Mouse (Mus musculus): ENCODE data around the gene Cryba4. TPM values are rescaled to one million over a fixed set of nuclear protein-coding genes. Genes with fewer than 3 reads are reported as not detected.
A peak's percentile ranks its signal among the peaks of the same experiment; 100 is the strongest.

Cryba4 gene
- polyA plus RNA-seq, 1 experiment from 2014 or later: 1.5 TPM

DNA sequence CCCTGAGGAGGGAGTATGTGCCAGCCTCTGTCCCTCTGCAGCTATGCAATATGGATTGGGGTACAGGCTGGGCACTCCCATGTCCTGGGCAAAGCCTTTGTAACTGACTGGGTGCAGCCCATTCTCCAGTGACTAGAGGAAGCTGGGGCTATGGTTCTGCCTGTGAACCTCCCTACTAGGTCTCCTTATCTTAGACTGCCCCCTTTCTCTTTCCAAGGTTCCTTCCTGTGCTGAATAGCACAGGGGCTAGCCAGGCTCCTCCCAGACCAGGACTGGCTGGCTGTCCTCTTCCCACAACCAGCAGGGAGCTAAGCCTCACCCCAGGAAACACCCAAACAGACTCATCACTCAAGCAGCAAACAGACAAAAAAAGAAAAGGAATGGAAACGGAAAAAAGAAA is 32.9 kb downstream of the Cryba4 start:
- H3K4me3 ChIP-seq: no peak overlapping the region
- 20% methylated on average over 1 of the region's 1 CpGs for WGBS
- no peak overlapping the region for H3K4me2 ChIP-seq
- peaks cover 44% of the 10 kb centered on the region for H3K36me3 ChIP-seq
- no peaks in the 10 kb centered on the region for H3K9me3 ChIP-seq
- peaks cover 76% of the 10 kb centered on the region for H3K4me1 ChIP-seq (replicated peaks)
- peak overlapping the region; percentile 26; the same call in 1 of the 2 replicates for H3K27ac ChIP-seq (replicated peaks)
- ATAC-seq (ENCODE audit: low FRiP score, low read depth): no peak
- H3K9ac ChIP-seq: no peak overlapping the region
- H3K27me3 ChIP-seq: no peaks in the 10 kb centered on the region

- no peak for ATAC-seq (ENCODE audit: low FRiP score, low read depth)
- Histone ChIP-seq H3K9me3 (no peaks in the 10 kb centered on the region), H3K4me3 (no peak overlapping the region), H3K27ac (replicated peaks) (no peak overlapping the region), H3K36me3 (peaks cover 37% of the 10 kb centered on the region), H3K27me3 (no peaks in the 10 kb centered on the region), H3K4me1 (replicated peaks) (peaks cover 76% of the 10 kb centered on the region), H3K4me2 (no peak overlapping the region), H3K9ac (no peak overlapping the region)
- WGBS: 63% methylated on average over 4 of the region's 4 CpGs
Observed at GRCm38 (mm10) chr5:112218679-112219078, 33.6 kb downstream of the Cryba4 start.

DNA sequence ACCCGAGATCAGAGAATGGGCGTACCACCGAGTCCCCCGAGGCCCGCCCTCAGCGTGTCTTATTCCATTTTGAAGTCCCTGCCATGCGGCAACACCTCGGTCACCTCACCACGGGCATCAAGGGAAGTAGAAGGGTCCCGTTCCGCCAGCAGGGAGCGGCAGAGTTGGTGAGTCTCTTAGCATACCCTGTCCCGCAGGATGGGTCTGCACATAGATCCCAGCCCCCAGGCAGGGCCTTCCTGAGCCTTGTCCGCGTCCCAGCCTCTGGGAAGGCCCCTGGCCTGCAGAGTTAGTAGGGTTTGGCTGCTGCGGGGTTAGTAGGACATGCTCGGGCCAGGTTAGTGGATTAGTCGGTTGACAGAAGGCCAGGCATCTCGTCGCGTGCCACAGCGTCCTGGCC is 35.3 kb downstream of the Cryba4 start:
- 41% methylated on average over 22 of the region's 22 CpGs for WGBS
- peaks cover 23% of the 10 kb centered on the region for H3K36me3 ChIP-seq
- H3K27me3 ChIP-seq: no peaks in the 10 kb centered on the region
- no peak for ATAC-seq (ENCODE audit: low FRiP score, low read depth)
- H3K4me3 ChIP-seq: no peak overlapping the region
- no peak overlapping the region for H3K4me2 ChIP-seq
- H3K4me1 ChIP-seq (replicated peaks): peaks cover 82% of the 10 kb centered on the region
- H3K9me3 ChIP-seq: no peaks in the 10 kb centered on the region
- H3K27ac ChIP-seq (replicated peaks): peak overlapping the region; percentile 80; the same call in 1 of the 2 replicates
- H3K9ac ChIP-seq: no peak overlapping the region

DNA sequence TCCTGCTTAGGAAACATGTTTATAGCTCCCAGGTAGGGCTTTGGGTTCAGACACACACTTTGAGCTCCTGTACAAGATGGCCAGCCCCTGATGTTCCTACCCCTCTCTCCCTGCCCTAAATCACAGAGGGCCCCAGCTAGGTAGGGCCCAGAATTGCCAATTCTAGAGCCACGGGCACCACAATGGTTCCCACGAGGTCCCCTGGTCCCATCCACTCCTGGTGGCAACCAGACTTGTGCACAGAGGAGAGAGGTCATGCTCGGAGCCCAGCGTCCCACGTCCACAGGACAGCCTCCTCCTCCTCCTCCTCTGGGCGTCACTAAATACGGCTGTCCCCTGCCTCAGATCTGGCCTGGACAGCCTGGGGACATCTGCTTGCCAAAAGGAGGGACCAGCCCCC is 36.0 kb downstream of the Cryba4 start:
- ATAC-seq (ENCODE audit: low FRiP score, low read depth): no peak
- peaks cover 17% of the 10 kb centered on the region for H3K36me3 ChIP-seq
- H3K27ac ChIP-seq (replicated peaks): peak overlapping the region; percentile 80
- no peak overlapping the region for H3K9ac ChIP-seq
- WGBS: 59% methylated on average over 6 of the region's 7 CpGs
- H3K4me2 ChIP-seq: no peak overlapping the region
- H3K27me3 ChIP-seq: no peaks in the 10 kb centered on the region
- H3K9me3 ChIP-seq: no peaks in the 10 kb centered on the region
- no peak overlapping the region for H3K4me3 ChIP-seq
- H3K4me1 ChIP-seq (replicated peaks): peaks cover 76% of the 10 kb centered on the region

GRCm38 (mm10) chr5:112215801-112216251 is 36.5 kb downstream of the Cryba4 start:
- no peak for ATAC-seq (ENCODE audit: low FRiP score, low read depth)
- Histone ChIP-seq H3K4me1 (replicated peaks) (peaks cover 73% of the 10 kb centered on the region), H3K4me2 (peak overlapping the region; percentile 26), H3K27me3 (no peaks in the 10 kb centered on the region), H3K9ac (no peak overlapping the region), H3K9me3 (no peaks in the 10 kb centered on the region), H3K36me3 (peaks cover 13% of the 10 kb centered on the region), H3K27ac (replicated peaks) (peak overlapping the region; percentile 80), H3K4me3 (no peak overlapping the region)
- 35% methylated on average over 9 of the region's 9 CpGs for WGBS

GRCm38 (mm10) chr5:112215291-112215751 is 37.0 kb downstream of the Cryba4 start:
- H3K36me3 ChIP-seq: peaks cover 12% of the 10 kb centered on the region
- no peak overlapping the region for H3K4me3 ChIP-seq
- peak overlapping the region; percentile 80 for H3K27ac ChIP-seq (replicated peaks)
- H3K4me1 ChIP-seq (replicated peaks): peaks cover 72% of the 10 kb centered on the region
- no peak overlapping the region for H3K9ac ChIP-seq
- H3K9me3 ChIP-seq: no peaks in the 10 kb centered on the region
- WGBS: 9% methylated on average over 12 of the region's 12 CpGs
- peak overlapping the region; percentile 26 for H3K4me2 ChIP-seq
- H3K27me3 ChIP-seq: no peaks in the 10 kb centered on the region
- ATAC-seq (ENCODE audit: low FRiP score, low read depth): peak; percentile 20; the same call in 1 of the 2 replicates

GRCm38 (mm10) chr5:112214419-112214818 is 37.9 kb downstream of the Cryba4 start:
- H3K4me2 ChIP-seq: 0 out of 2 replicates have a peak overlapping the region, but pooled peaks have one; percentile 24
- peaks cover 63% of the 10 kb centered on the region for H3K4me1 ChIP-seq (replicated peaks)
- ATAC-seq (ENCODE audit: low FRiP score, low read depth): peak; percentile 23

DNA sequence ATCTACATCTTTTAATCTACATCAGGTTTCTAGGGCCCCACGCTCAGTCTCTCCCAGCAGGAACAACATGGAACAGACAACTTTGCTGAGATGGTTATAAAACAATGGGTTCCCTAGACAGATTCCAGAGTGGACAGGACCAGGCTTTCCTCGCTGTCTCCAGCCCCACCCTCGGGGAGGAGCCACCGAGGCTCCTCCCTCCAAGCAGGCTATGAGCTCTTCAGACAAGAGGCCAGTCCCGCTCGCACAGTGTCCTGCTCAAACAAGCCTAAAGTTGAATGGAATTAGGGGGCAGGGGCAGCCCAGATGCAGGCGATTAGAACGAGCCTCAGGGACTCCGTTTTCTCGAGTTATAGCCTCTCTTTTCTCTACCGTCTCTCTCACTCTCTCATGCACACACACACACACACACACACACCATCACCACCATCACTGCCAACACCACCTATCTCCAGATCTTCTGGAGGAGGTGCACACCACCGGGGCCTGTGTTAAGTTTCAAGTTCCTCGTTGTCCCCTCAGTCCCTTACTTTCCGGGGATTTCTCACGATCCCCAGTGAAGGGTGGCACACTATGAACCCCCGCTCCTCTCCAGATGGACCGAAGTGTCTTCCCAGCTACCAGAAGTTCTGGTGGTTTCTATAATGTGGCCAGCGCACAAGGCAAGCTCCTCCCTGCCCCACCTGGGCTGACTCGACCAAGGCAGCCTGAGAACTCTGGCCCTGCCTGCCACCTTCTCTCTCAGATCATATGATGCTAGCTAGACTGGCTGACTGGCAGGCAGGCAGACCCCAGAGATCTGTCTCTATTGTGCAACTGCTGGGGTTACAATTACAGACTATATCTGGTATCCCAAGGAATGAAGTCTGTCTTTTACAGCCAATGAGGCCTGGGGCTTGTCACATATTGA is 38.7 kb downstream of the Cryba4 start:
- H3K9ac ChIP-seq: no peak overlapping the region
- no peak overlapping the region for H3K4me3 ChIP-seq
- H3K4me1 ChIP-seq (replicated peaks): peaks cover 55% of the 10 kb centered on the region
- H3K9me3 ChIP-seq: no peaks in the 10 kb centered on the region
- H3K4me2 ChIP-seq: peak overlapping the region; percentile 19; the same call in 1 of the 2 replicates
- 22% methylated on average over 19 of the region's 19 CpGs for WGBS
- peak overlapping the region; percentile 80 for H3K27ac ChIP-seq (replicated peaks)
- ATAC-seq (ENCODE audit: low FRiP score, low read depth): peak; percentile 54
- no peaks in the 10 kb centered on the region for H3K27me3 ChIP-seq
- H3K36me3 ChIP-seq: no peaks in the 10 kb centered on the region

More at GRCm38 (mm10) chr5:112214419-112214818, 37.9 kb downstream of the Cryba4 start:
- H3K27ac ChIP-seq (replicated peaks): peak overlapping the region; percentile 80
- no peaks in the 10 kb centered on the region for H3K9me3 ChIP-seq
- H3K36me3 ChIP-seq: peaks cover 4% of the 10 kb centered on the region
- H3K27me3 ChIP-seq: no peaks in the 10 kb centered on the region
- no peak overlapping the region for H3K9ac ChIP-seq
- WGBS: 2% methylated on average over 10 of the region's 10 CpGs
- no peak overlapping the region for H3K4me3 ChIP-seq

GRCm38 (mm10) chr5:112212711-112213264 is 39.5 kb downstream of the Cryba4 start:
- H3K9me3 ChIP-seq: no peaks in the 10 kb centered on the region
- 48% methylated on average over 6 of the region's 6 CpGs for WGBS
- no peaks in the 10 kb centered on the region for H3K27me3 ChIP-seq
- H3K4me3 ChIP-seq: no peak overlapping the region
- ATAC-seq (ENCODE audit: low FRiP score, low read depth): no peak
- peak overlapping the region; percentile 19; the same call in 1 of the 2 replicates for H3K4me2 ChIP-seq
- H3K9ac ChIP-seq: no peak overlapping the region
- peak overlapping the region; percentile 80 for H3K27ac ChIP-seq (replicated peaks)
- no peaks in the 10 kb centered on the region for H3K36me3 ChIP-seq
- H3K4me1 ChIP-seq (replicated peaks): peaks cover 52% of the 10 kb centered on the region

DNA sequence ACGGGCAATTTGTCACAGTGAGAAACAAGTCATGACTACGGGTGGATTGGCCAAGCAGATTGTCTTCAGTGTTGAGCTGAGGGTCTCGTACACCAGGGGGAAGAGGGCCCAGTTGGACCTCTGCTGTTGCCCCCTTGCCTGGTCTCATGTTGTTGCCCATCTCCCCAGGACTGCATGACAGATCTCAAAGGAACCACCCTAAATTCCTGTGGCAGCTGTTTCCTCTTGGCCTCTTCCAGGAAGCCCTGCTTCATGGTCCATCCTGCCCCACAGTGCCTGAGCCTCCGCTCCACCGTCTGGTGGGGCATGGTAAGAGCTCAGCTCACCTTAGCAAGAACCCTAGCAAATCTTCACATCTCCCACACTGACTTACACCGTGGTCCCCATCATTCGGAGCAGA is 40.4 kb downstream of the Cryba4 start:
- 90% methylated on average over 7 of the region's 7 CpGs for WGBS
- no peaks in the 10 kb centered on the region for H3K9me3 ChIP-seq
- no peak overlapping the region for H3K4me2 ChIP-seq
- no peak overlapping the region for H3K9ac ChIP-seq
- no peaks in the 10 kb centered on the region for H3K36me3 ChIP-seq
- peaks cover 44% of the 10 kb centered on the region for H3K4me1 ChIP-seq (replicated peaks)
- no peak for ATAC-seq (ENCODE audit: low FRiP score, low read depth)
- no peak overlapping the region for H3K4me3 ChIP-seq
- no peak overlapping the region for H3K27ac ChIP-seq (replicated peaks)
- H3K27me3 ChIP-seq: no peaks in the 10 kb centered on the region

- H3K9me3 ChIP-seq: no peaks in the 10 kb centered on the region
- no peaks in the 10 kb centered on the region for H3K36me3 ChIP-seq
- H3K27me3 ChIP-seq: no peaks in the 10 kb centered on the region
- 0 out of 2 replicates have a peak, but pooled peaks have one; percentile 13 for ATAC-seq (ENCODE audit: low FRiP score, low read depth)
- WGBS: 30% methylated on average over 8 of the region's 8 CpGs
- no peak overlapping the region for H3K9ac ChIP-seq
- H3K27ac ChIP-seq (replicated peaks): no peak overlapping the region
- no peak overlapping the region for H3K4me3 ChIP-seq
- H3K4me1 ChIP-seq (replicated peaks): peaks cover 33% of the 10 kb centered on the region
- no peak overlapping the region for H3K4me2 ChIP-seq
Observed at GRCm38 (mm10) chr5:112210104-112210503, 42.2 kb downstream of the Cryba4 start.

DNA sequence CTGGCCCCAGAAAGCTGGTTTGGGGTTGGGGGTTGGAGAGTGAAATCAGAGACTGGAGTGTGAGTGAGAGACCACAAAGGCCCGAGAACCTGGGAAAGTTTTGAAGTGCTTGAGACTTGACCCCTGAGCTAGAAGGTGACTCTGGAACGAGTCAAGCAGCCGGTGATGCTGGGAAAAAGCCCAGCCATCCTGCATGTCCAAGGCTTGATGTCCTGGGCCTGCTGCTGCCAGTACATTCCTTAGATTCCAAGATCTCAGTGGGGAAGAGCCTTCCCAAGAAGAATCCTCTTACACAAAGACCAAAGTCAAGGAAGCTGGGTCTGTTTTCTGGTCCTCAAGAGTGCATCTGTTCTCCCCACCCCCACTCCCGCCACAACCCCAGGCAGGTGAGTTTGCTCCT is 44.0 kb downstream of the Cryba4 start:
- H3K27me3 ChIP-seq: no peaks in the 10 kb centered on the region
- H3K9ac ChIP-seq: no peak overlapping the region
- H3K4me3 ChIP-seq: no peak overlapping the region
- no peak for ATAC-seq (ENCODE audit: low FRiP score, low read depth)
- peaks cover 15% of the 10 kb centered on the region for H3K4me1 ChIP-seq (replicated peaks)
- H3K4me2 ChIP-seq: no peak overlapping the region
- no peaks in the 10 kb centered on the region for H3K36me3 ChIP-seq
- WGBS: 55% methylated on average over 4 of the region's 4 CpGs
- no peaks in the 10 kb centered on the region for H3K9me3 ChIP-seq
- H3K27ac ChIP-seq (replicated peaks): no peak overlapping the region
